Mouse (Mus musculus): ENCODE results near the gene Mmp19. TPM values are rescaled to one million over a fixed set of nuclear protein-coding genes. Genes with fewer than 3 reads are reported as not detected.

Mmp19 gene
- polyA plus RNA-seq, 1 experiment from 2014 or later = 0.87 TPM

- Histone ChIP-seq H3K9ac (peak overlapping the region; percentile 89), H3K4me2 (peak overlapping the region; percentile 88), H3K36me3 (peaks cover 15% of the 10 kb centered on the region), H3K27me3 (replicated peaks) (0 out of 2 replicates have a peak, but pooled peaks cover 3% of the 10 kb centered on the region), H3K4me3 (peak overlapping the region; percentile 91), H3K9me3 (no peaks in the 10 kb centered on the region), H3K27ac (replicated peaks) (peak overlapping the region; percentile 96), H3K4me1 (peaks cover 34% of the 10 kb centered on the region)
- WGBS = under 1% methylated on average over 37 of the region's 37 CpGs
- peak; percentile 64 for ATAC-seq (ENCODE audit: extremely low read depth, insufficient number of reproducible peaks, low FRiP score, low TSS enrichment)
Observed at GRCm38 (mm10) chr10:128748252-128748864, 42.4 kb upstream of the Mmp19 start.

DNA sequence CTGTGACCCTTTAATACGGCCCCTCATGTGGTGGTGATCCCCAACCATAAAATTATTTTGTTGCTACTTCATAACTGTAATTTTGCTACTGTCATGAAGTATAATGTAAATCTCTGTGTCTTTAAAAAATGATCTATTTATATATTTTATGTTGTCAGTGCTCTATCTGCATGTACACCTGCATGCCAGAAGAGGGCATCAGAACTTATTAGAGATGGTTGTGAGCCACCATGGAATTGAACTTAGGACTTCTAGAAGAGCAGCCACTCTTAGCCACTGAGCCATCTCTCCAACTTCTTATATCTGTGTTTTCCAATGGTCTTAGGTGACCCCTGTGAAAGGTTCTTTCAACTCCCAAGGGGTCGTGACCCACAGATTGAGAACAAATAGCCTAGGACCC, 17.8 kb upstream of the Mmp19 start:
- Histone ChIP-seq H3K4me2 (no peak overlapping the region), H3K4me1 (no peaks in the 10 kb centered on the region), H3K27me3 (replicated peaks) (no peaks in the 10 kb centered on the region), H3K27ac (replicated peaks) (no peak overlapping the region), H3K9ac (no peak overlapping the region), H3K36me3 (peaks cover 7% of the 10 kb centered on the region), H3K4me3 (no peak overlapping the region), H3K9me3 (0 out of 2 replicates have a peak, but pooled peaks cover 3% of the 10 kb centered on the region)
- WGBS = 68% methylated on average over 2 of the region's 2 CpGs
- ATAC-seq (ENCODE audit: extremely low read depth, insufficient number of reproducible peaks, low FRiP score, low TSS enrichment) = no peak

GRCm38 (mm10) chr10:128773685-128774084, 17.0 kb upstream of the Mmp19 start:
- no peak for ATAC-seq (ENCODE audit: extremely low read depth, insufficient number of reproducible peaks, low FRiP score, low TSS enrichment)
- Histone ChIP-seq H3K9me3 (0 out of 2 replicates have a peak, but pooled peaks cover 3% of the 10 kb centered on the region), H3K9ac (no peak overlapping the region), H3K4me2 (no peak overlapping the region), H3K4me3 (no peak overlapping the region), H3K27ac (replicated peaks) (no peak overlapping the region), H3K27me3 (replicated peaks) (no peaks in the 10 kb centered on the region), H3K4me1 (peaks cover 5% of the 10 kb centered on the region; the same call in 1 of the 2 replicates), H3K36me3 (peaks cover 2% of the 10 kb centered on the region; the same call in 1 of the 2 replicates)
- WGBS = 20% methylated on average over 5 of the region's 5 CpGs

DNA sequence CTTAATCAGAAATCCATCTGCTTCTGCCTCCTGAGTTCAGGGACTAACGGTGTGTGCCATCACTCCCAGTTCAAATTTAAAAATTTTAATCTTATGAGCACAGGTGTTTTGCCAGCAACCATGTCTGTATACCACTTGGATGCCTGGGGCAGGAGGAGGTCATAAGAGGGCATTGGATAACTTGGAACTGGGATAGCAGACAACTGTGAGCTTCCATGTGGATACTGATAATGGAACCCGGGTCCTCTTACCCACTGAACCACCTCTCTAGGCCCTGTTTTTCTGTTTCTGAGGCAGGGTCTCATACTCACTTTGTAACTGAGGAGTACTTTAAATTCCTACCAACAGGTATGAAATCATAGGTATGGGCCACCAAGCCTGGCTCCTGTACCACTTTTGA, 12.3 kb upstream of the Mmp19 start:
- H3K9me3 ChIP-seq = 0 out of 2 replicates have a peak, but pooled peaks cover 4% of the 10 kb centered on the region
- ATAC-seq (ENCODE audit: extremely low read depth, insufficient number of reproducible peaks, low FRiP score, low TSS enrichment) = no peak
- peak overlapping the region; percentile 93 for H3K27ac ChIP-seq (replicated peaks)
- WGBS = 78% methylated on average over 2 of the region's 2 CpGs
- no peaks in the 10 kb centered on the region for H3K36me3 ChIP-seq
- no peak overlapping the region for H3K9ac ChIP-seq
- no peaks in the 10 kb centered on the region for H3K27me3 ChIP-seq (replicated peaks)
- H3K4me3 ChIP-seq = no peak overlapping the region
- no peak overlapping the region for H3K4me2 ChIP-seq
- H3K4me1 ChIP-seq = peaks cover 21% of the 10 kb centered on the region

DNA sequence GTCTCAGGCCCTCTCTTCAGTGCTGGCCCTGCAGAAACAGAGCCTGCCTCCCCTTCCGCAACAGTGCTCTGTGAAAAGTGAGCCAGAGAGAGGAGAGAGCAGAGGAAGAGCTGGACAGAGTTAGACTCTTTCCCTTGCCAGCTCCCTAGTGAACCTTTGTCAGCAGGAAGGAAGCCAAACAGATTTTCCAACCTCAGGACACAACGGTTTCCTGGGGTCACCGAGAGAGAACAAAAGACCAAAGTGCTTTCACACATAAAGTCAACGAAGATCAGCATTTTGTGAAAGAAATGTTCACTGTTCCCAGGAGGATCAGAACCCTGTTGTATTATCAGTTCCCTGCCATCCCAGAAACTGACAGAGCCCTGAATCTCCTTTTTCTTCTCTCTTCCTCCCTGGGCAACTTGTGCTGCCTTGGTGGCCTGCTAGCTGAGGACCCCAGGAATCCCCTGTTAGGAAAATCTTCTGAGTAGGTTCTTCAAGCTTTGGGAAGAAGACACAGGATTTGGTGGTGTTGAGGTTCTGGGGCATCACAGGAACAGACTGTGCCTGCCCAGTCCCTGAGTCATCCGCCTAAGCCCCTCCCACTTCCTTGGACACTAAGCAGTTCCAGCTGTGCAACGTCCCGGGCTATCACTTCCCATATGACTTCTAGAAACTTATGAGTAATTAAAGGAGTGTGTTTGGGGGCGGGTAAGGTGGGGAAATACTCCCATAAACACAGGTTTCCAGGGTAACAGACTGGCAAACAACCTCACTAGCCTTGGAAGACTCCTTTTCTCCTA, 11.5 kb upstream of the Mmp19 start:
- peak; percentile 73 for ATAC-seq (ENCODE audit: extremely low read depth, insufficient number of reproducible peaks, low FRiP score, low TSS enrichment)
- whole genome bisulfite sequencing = 26% methylated on average over 8 of the region's 8 CpGs
- H3K4me2 ChIP-seq = peak overlapping the region; percentile 34; the same call in 1 of the 2 replicates

GRCm38 (mm10) chr10:128780200-128780599, 10.5 kb upstream of the Mmp19 start:
- peaks cover 16% of the 10 kb centered on the region for H3K9me3 ChIP-seq
- WGBS = 81% methylated on average over 1 of the region's 1 CpGs
- no peak overlapping the region for H3K4me3 ChIP-seq
- H3K4me1 ChIP-seq = peaks cover 21% of the 10 kb centered on the region
- no peak for ATAC-seq (ENCODE audit: extremely low read depth, insufficient number of reproducible peaks, low FRiP score, low TSS enrichment)
- no peaks in the 10 kb centered on the region for H3K27me3 ChIP-seq (replicated peaks)
- no peak overlapping the region for H3K9ac ChIP-seq
- no peak overlapping the region for H3K4me2 ChIP-seq
- H3K27ac ChIP-seq (replicated peaks) = no peak overlapping the region
- no peaks in the 10 kb centered on the region for H3K36me3 ChIP-seq

More for the DNA sequence above, 11.5 kb upstream of the Mmp19 start:
- Histone ChIP-seq H3K9ac (peak overlapping the region; percentile 33; the same call in 1 of the 2 replicates), H3K9me3 (peaks cover 11% of the 10 kb centered on the region), H3K27ac (replicated peaks) (peak overlapping the region; percentile 93), H3K4me3 (no peak overlapping the region), H3K4me1 (peaks cover 21% of the 10 kb centered on the region), H3K27me3 (replicated peaks) (no peaks in the 10 kb centered on the region), H3K36me3 (no peaks in the 10 kb centered on the region)

DNA sequence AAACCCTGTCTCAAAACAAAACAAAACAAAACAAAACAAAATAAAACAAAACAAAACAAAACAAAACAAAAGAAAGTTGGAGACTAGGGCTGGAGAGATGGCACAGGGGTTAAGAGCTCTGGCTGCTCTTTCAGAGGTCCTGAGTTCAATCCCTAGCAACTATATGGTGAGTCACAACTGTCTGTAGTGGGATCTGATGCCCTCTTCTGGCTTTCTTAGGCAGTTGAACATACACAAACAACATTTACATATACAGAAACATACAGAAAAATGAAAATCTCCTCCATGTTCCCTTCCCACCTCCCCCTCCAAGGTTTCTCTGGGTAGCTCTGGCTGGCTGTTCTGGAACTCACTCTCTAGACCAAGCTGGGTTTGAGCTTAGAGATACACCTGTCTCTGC, 1.3 kb downstream of the Mmp19 start:
- no peaks in the 10 kb centered on the region for H3K36me3 ChIP-seq
- H3K27me3 ChIP-seq (replicated peaks) = no peaks in the 10 kb centered on the region
- no peaks in the 10 kb centered on the region for H3K9me3 ChIP-seq
- no peak overlapping the region for H3K27ac ChIP-seq (replicated peaks)
- H3K4me2 ChIP-seq = no peak overlapping the region
- peaks cover 14% of the 10 kb centered on the region for H3K4me1 ChIP-seq
- no peak overlapping the region for H3K4me3 ChIP-seq
- no peak overlapping the region for H3K9ac ChIP-seq
- ATAC-seq (ENCODE audit: extremely low read depth, insufficient number of reproducible peaks, low FRiP score, low TSS enrichment) = no peak

- Histone ChIP-seq H3K4me3 (no peak overlapping the region), H3K27ac (replicated peaks) (no peak overlapping the region), H3K9me3 (no peaks in the 10 kb centered on the region), H3K4me1 (peaks cover 14% of the 10 kb centered on the region), H3K27me3 (replicated peaks) (no peaks in the 10 kb centered on the region), H3K4me2 (no peak overlapping the region), H3K9ac (no peak overlapping the region), H3K36me3 (peaks cover 9% of the 10 kb centered on the region)
- 91% methylated on average over 1 of the region's 1 CpGs for WGBS
- ATAC-seq (ENCODE audit: extremely low read depth, insufficient number of reproducible peaks, low FRiP score, low TSS enrichment) = no peak
Observed at GRCm38 (mm10) chr10:128793258-128793657, 2.5 kb downstream of the Mmp19 start.

- WGBS = 72% methylated on average over 5 of the region's 5 CpGs
- H3K4me3 ChIP-seq = no peak overlapping the region
Observed at GRCm38 (mm10) chr10:128794391-128794790, 3.7 kb downstream of the Mmp19 start.

GRCm38 (mm10) chr10:128795581-128795980, 4.9 kb downstream of the Mmp19 start:
- Histone ChIP-seq H3K27me3 (replicated peaks) (no peaks in the 10 kb centered on the region), H3K27ac (replicated peaks) (no peak overlapping the region), H3K4me3 (no peak overlapping the region), H3K9ac (no peak overlapping the region), H3K4me2 (no peak overlapping the region), H3K4me1 (peaks cover 14% of the 10 kb centered on the region), H3K36me3 (peaks cover 32% of the 10 kb centered on the region), H3K9me3 (no peaks in the 10 kb centered on the region)
- no peak for ATAC-seq (ENCODE audit: extremely low read depth, insufficient number of reproducible peaks, low FRiP score, low TSS enrichment)
- 90% methylated on average over 3 of the region's 3 CpGs for WGBS

More at GRCm38 (mm10) chr10:128794391-128794790, 3.7 kb downstream of the Mmp19 start:
- Histone ChIP-seq H3K9me3 (no peaks in the 10 kb centered on the region), H3K27ac (replicated peaks) (no peak overlapping the region), H3K9ac (no peak overlapping the region), H3K36me3 (peaks cover 20% of the 10 kb centered on the region), H3K4me2 (no peak overlapping the region), H3K4me1 (peaks cover 14% of the 10 kb centered on the region), H3K27me3 (replicated peaks) (no peaks in the 10 kb centered on the region)
- ATAC-seq (ENCODE audit: extremely low read depth, insufficient number of reproducible peaks, low FRiP score, low TSS enrichment) = no peak

DNA sequence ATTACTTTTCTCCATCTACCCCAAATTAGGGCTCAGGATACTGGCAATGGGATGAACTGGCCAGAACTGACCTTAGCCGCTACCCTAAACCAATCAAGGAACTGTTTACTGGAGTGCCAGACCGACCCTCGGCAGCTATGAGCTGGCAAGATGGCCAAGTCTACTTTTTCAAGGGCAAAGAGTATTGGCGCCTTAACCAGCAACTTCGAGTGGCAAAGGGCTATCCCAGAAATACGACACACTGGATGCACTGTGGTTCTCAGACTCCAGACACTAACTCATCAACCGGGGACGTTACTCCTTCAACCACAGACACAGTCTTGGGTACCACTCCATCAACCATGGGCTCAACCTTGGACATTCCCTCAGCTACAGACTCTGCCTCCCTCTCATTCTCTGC, 8.0 kb downstream of the Mmp19 start:
- no peaks in the 10 kb centered on the region for H3K9me3 ChIP-seq
- H3K4me1 ChIP-seq = peaks cover 32% of the 10 kb centered on the region
- no peak overlapping the region for H3K27ac ChIP-seq (replicated peaks)
- no peaks in the 10 kb centered on the region for H3K27me3 ChIP-seq (replicated peaks)
- H3K4me2 ChIP-seq = no peak overlapping the region
- no peak overlapping the region for H3K4me3 ChIP-seq
- WGBS = 83% methylated on average over 8 of the region's 8 CpGs
- H3K36me3 ChIP-seq = peaks cover 50% of the 10 kb centered on the region
- no peak overlapping the region for H3K9ac ChIP-seq
- ATAC-seq (ENCODE audit: extremely low read depth, insufficient number of reproducible peaks, low FRiP score, low TSS enrichment) = no peak
